Mouse (Mus musculus) frontal cortex, postnatal 36 days (tissue): Measurements from ENCODE around the gene Sgsm2.

ENCODE experiments used
- DNase-seq, 2 experiments: peaks; one replicate each; pipeline ENCODE4 v3.0.0; 2022; ENCODE audit warnings: low spot score in 2 of 2

The Sgsm2 gene

GRCm38 (mm10) chr11:74896901-74897677 is at the start of gene Sgsm2:
TSS of gene Sgsm2 (minus strand) at chr11:74897060.
- peak; percentile 65 to 70 for DNase-seq

- peak in 1 of 2 experiments; percentile 25 for DNase-seq
Measured at GRCm38 (mm10) chr11:74946348-74946747, 49.5 kb upstream of the Sgsm2 start.

- DNase-seq = no peak
Measured at GRCm38 (mm10) chr11:74930391-74930790, 33.5 kb upstream of the Sgsm2 start.

- DNase-seq = no peak
Measured at GRCm38 (mm10) chr11:74929111-74929510, 32.3 kb upstream of the Sgsm2 start.

GRCm38 (mm10) chr11:74927236-74927725 is 30.4 kb upstream of the Sgsm2 start:
- no peak for DNase-seq

- DNase-seq = no peak
Measured at GRCm38 (mm10) chr11:74926388-74927005, 29.6 kb upstream of the Sgsm2 start.

GRCm38 (mm10) chr11:74925577-74926387 is 28.9 kb upstream of the Sgsm2 start, which contains the start of the genes Smg6 and Srr:
TSS of gene Smg6 (plus strand) at chr11:74925823.
TSS of gene Srr (minus strand) at chr11:74925948.
- peak; percentile 90 to 91 for DNase-seq

- DNase-seq = no peak
Measured at GRCm38 (mm10) chr11:74924149-74924548, 27.3 kb upstream of the Sgsm2 start.

GRCm38 (mm10) chr11:74919249-74919648 is 22.4 kb upstream of the Sgsm2 start:
- DNase-seq = peak in 1 of 2 experiments; percentile 56

- no peak for DNase-seq
Measured at GRCm38 (mm10) chr11:74912492-74912891, 15.6 kb upstream of the Sgsm2 start.

GRCm38 (mm10) chr11:74909978-74910377 is 13.1 kb upstream of the Sgsm2 start:
- no peak for DNase-seq

GRCm38 (mm10) chr11:74908618-74909399 is 11.9 kb upstream of the Sgsm2 start:
- DNase-seq = no peak

GRCm38 (mm10) chr11:74907850-74908249 is 11.0 kb upstream of the Sgsm2 start:
- no peak for DNase-seq

- no peak for DNase-seq
Measured at GRCm38 (mm10) chr11:74902416-74902815, 5.6 kb upstream of the Sgsm2 start.

- DNase-seq = no peak
Measured at GRCm38 (mm10) chr11:74901555-74901954, 4.7 kb upstream of the Sgsm2 start.

GRCm38 (mm10) chr11:74898517-74898827 is 1.6 kb upstream of the Sgsm2 start:
- DNase-seq = no peak

GRCm38 (mm10) chr11:74897678-74898516 is 1.0 kb upstream of the Sgsm2 start, which contains the start of gene Tsr1:
TSS of gene Tsr1 (plus strand) at chr11:74898071.
- DNase-seq = peak; percentile 85 to 94

GRCm38 (mm10) chr11:74895980-74896900 is 620 bp downstream of the Sgsm2 start:
- peak; percentile 71 to 74 for DNase-seq

GRCm38 (mm10) chr11:74894619-74895018 is 2.2 kb downstream of the Sgsm2 start:
- DNase-seq = no peak
